Comparison of ENCODE assay signal across 8 mouse cellular contexts in the genomic region with DNA sequence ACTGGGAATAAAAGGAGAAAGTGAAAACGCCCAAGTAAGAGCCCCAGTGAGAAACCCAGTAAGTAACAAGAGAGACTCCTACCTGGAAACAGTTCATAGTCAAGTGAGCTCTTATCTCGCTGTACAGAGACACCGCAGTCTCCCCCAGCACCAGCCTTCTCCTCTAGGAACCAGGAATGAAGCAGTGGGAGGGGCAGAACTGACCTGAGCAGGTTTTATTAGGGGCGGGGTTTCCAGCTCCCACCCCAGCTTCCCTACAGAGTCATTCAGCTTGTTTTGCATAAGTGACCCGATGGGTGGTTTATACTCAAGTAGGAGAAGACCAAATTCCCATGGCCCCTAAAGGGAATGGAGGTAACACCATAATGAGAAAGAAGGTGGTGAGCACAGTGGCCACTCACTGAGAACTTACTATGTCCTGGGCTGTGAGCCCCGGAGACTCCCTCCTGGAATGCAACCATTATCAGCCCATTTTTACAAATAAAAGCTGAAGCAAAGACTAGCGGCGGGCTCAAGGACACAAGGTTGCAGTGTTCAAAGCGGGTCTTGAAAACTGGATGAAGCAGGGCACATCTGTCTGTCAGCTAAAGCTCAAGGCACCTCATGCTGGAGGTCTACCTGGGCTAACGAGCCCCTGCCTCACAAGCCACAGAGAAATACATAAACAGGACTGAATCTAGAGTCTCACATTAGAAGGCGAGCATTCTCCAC. TPM values are rescaled to one million over a fixed set of nuclear protein-coding genes. Genes with fewer than 3 reads are reported as not detected.
DNase-seq lines count a peak whose midpoint lies in the region; ATAC-seq and TF ChIP-seq lines count a peak whose summit lies in the region.

No protein-coding gene starts in this region.

- intact Hi-C loops in gastrocnemius, adult 2 months (cut with DNase I) = loop anchor here (5.0 kb wide), 3 partner anchors 132 to 212 kb away; a partner anchor contains a TSS

- H3K9me3 ChIP-seq in intestine, postnatal 0 days (ENCODE audit: control insufficient read depth) = no peaks in the 10 kb centered on the region

- no peak for TF ChIP-seq POLR2A in bone marrow, adult 2 months (IDR thresholded peaks at IDR 0.05; ENCODE audit: borderline replicate concordance, control insufficient read depth, low read depth, low read length)

- no peak overlapping the region for H3K9ac ChIP-seq in intestine, postnatal 0 days (ENCODE audit: low read depth, low read length)

- no peaks in the 10 kb centered on the region for H3K27me3 ChIP-seq in intestine, postnatal 0 days (replicated peaks; ENCODE audit: control insufficient read depth, insufficient read depth, low read length)

- no peaks in the 10 kb centered on the region for H3K36me3 ChIP-seq in intestine, postnatal 0 days (ENCODE audit: control insufficient read depth, insufficient read depth)

- DNase-seq in cerebellum, adult 18-20 months = peak; percentile 26 to 38
- DNase-seq in lung, postnatal 10 days = peak; percentile 61
- DNase-seq in ovary, postnatal 36 days (ENCODE audit: low spot score) = no peak
- no peak for DNase-seq in gastrocnemius, adult 2 months
- no peak for DNase-seq in urinary bladder, adult 2 months (ENCODE audit: low spot score)

- H3K4me1 ChIP-seq in bone marrow, adult 2 months (ENCODE audit: control insufficient read depth, insufficient read depth, low read length) = peaks cover 7% of the 10 kb centered on the region
- H3K4me1 ChIP-seq in intestine, postnatal 0 days (replicated peaks; ENCODE audit: control insufficient read depth, insufficient read depth, low read length) = peaks cover 17% of the 10 kb centered on the region

- peak overlapping the region; percentile 26; the same call in 1 of the 2 replicates for H3K27ac ChIP-seq in bone marrow, adult 2 months (ENCODE audit: control insufficient read depth, insufficient read depth, low read depth, low read length, poor library complexity)
- no peak overlapping the region for H3K27ac ChIP-seq in intestine, postnatal 0 days (ENCODE audit: low read depth, low read length)
- no peak overlapping the region for H3K27ac ChIP-seq in gastrocnemius, adult 2 months

- 62% methylated on average over 11 of the region's 11 CpGs for WGBS in bone marrow, adult 2 months
- WGBS in intestine, postnatal 0 days = 33% methylated on average over 11 of the region's 11 CpGs

- H3K4me2 ChIP-seq in intestine, postnatal 0 days (replicated peaks; ENCODE audit: low read depth) = peak overlapping the region; percentile 39

- ATAC-seq in cerebellum, adult (ENCODE audit: insufficient number of reproducible peaks, low FRiP score, low TSS enrichment) = no peak
- ATAC-seq in intestine, postnatal 0 days = peak; percentile 35; the same call in 1 of the 2 replicates

- no peak for TF ChIP-seq CTCF in bone marrow, adult 2 months (IDR thresholded peaks at IDR 0.05; ENCODE audit: control insufficient read depth, insufficient read depth, low read length)
- no peak for TF ChIP-seq CTCF in intestine, postnatal 0 days (IDR thresholded peaks at IDR 0.05; ENCODE audit: low read depth)
- no peak for TF ChIP-seq CTCF in gastrocnemius, adult 2 months (IDR thresholded peaks at IDR 0.05)

- peak overlapping the region; percentile 16 for H3K4me3 ChIP-seq in bone marrow, adult 2 months (replicated peaks; ENCODE audit: control insufficient read depth, low read depth, low read length)
- H3K4me3 ChIP-seq in intestine, postnatal 0 days (ENCODE audit: low read depth, low read length) = no peak overlapping the region
- no peak overlapping the region; the same call in 1 of the 2 replicates for H3K4me3 ChIP-seq in gastrocnemius, adult 2 months

RNA-seq across cellular contexts. Expression of a gene that starts 2.5 kb away (rescaled TPM):
- polyA plus RNA-seq in bone marrow, adult 2 months (2011; ENCODE audit: insufficient read depth, insufficient read length, low replicate concordance, missing spikeins) = 17.6 and 17.8 TPM in 2 replicates
- 6.3 and 6.6 TPM in 2 replicates for polyA plus RNA-seq in intestine, postnatal 0 days (2015; fragmentation: Nextera tagmentation; extraction: Ambion mirVana)
- total RNA-seq in gastrocnemius, adult 2 months (2021) = 10 to 100 TPM; 12.2 to 19.1 TPM
- 19.9 and 20.2 TPM in 2 replicates for polyA plus RNA-seq in urinary bladder, adult 2 months (2012; rRNA removed)

Comparison
In these comparisons a context has a peak if more than half of its experiments do, and no peak if none do; other contexts are left out.
1. DNase-seq: peak in cerebellum, adult 18-20 months (2 of 2) and lung, postnatal 10 days (single experiment); none in ovary, postnatal 36 days (single experiment), gastrocnemius, adult 2 months (single experiment) and urinary bladder, adult 2 months (single experiment).